Mouse (Mus musculus): ENCODE data around the gene Ces1h.
"Not testable (repeated sequence)": the region's sequence is repeated elsewhere in the genome, so short reads cannot be mapped to it uniquely, and the experiment has no call there.

Gene Ces1h

DNA sequence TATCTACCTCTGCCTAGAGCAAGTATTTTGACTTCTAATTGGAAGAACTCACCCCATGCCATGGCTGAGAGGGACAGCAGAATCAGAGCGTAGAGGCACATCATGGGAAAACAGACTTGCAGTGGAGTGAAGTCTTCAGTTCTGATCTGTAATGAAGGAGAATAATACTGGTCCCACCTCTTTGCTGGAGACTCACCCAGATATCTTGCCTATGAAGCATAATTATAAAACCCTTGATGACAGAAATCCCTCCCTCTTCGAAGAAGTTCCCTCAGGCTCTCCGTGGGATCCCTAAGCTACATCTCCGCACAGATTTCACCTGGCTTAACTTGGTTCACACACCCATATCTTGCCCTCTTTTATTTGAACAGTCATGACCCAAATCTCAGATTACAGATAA is at the start of gene Ces1h:
Ces1h (minus strand) TSS at position 101 of the 400 bp plus-strand sequence.
- DNase-seq: no peak

- no peak for DNase-seq
Measured at GRCm38 (mm10) chr8:93427195-93427594, 47.7 kb upstream of the Ces1h start.

DNA sequence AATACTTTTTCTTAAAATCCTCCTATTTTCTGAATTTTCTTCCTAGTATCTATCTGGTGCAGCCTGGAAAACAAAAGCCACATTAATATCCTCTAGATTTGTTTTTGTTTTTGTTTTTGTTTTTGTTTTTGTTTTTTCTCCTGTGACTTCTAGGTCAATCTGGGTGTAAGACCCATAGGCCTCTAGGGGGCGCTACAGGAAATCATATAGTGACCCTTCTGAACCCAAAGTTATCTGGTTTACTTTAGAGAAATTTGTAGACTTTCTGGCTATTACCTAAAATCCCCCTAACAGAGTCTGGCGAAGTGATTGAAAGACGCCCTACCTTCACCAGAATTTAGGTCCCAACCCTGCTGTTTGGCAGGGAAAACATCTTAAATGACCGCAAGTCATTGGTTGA is 35.9 kb upstream of the Ces1h start:
- peak; percentile 3 for DNase-seq

DNA sequence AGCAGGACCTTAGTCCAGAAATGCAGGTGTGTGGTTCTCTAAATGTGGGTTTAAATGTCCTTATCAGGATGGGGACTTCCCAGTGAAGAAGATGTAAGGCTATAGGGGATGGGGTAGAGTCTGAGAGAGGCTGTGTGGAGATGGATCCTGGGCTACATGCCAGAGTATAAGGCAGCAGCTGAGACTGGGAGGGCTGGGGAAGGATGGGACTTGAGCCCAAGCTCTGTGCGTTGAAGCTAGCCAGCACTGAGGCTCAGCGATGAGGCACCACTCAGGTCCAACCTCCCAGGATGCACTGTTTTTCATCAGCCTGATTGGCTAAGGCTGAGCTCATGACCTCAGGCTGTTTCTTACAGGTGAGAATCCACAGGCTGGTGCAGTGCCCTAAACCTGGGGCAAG is 29.3 kb upstream of the Ces1h start:
- no peak for DNase-seq

DNA sequence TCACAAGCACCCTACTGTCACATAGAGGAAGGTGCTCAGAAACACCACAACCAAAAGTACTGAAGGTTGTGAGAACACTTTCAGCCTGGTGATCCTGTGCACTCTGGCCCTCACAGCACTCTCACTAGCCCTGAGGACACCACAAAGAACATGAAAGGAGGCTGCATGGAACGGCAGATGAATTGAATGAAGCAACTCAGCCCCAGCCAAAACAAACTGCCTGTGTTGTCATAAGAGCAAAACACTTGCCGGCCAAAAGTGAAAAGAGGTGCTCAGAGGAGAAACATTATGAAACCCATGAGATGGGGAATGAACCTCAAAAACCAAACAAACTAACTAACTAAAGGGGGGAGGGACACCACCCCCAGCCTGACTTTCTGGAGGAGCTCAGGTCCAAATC is 20.2 kb upstream of the Ces1h start:
- no peak for DNase-seq

GRCm38 (mm10) chr8:93398044-93398443 is 18.5 kb upstream of the Ces1h start:
- peak; percentile 16 for DNase-seq

GRCm38 (mm10) chr8:93394079-93394619 is 14.6 kb upstream of the Ces1h start:
- not testable (repeated sequence) for DNase-seq

- DNase-seq: no peak
Measured at GRCm38 (mm10) chr8:93369481-93369880, 10.0 kb downstream of the Ces1h start.

DNA sequence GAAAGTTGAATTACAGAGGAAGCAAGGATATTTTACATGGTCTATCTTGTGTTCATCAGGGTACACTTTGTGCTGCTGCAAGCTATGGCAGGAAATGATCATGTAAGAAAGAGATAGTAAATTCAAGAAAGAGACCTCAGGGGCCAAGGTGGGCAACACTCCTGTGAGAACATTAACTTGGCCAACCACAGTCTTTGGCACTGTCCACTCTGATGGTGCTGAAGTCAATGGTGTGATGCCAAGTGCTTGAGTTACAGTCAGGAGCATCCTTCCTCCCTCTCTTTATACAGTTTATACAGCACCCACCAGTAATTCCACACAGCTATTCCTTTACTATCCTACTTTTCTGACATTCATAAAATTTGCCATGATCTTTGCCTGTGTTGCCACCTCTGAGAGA is 19.4 kb downstream of the Ces1h start:
- peak; percentile 36 for DNase-seq

- DNase-seq: no peak
Measured at GRCm38 (mm10) chr8:93339531-93339930, 40.0 kb downstream of the Ces1h start.

GRCm38 (mm10) chr8:93337207-93337606 is 42.3 kb downstream of the Ces1h start, which contains the start of gene Ces1g:
Gene Ces1g (minus strand): TSS chr8:93337308.
- no peak for DNase-seq

DNA sequence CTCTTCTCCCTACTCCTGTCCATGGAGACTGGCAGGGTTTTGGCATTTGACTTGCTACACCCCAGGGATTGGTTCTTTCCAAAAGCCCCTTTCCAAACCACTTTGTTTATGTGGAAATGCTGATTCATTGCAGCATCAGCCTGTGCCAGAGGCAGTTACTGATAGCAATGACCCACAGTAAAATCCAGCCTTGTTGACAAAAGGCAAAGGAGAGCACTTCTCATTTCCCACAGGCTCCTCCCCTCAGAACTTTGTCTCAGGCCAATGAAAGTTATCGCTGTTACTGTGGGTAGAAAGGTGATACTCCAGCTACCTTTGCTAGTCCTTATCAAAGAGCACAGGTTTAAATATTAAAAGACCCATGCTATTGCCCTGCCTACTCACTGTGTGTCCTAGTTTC is 46.8 kb downstream of the Ces1h start:
- DNase-seq: no peak

DNA sequence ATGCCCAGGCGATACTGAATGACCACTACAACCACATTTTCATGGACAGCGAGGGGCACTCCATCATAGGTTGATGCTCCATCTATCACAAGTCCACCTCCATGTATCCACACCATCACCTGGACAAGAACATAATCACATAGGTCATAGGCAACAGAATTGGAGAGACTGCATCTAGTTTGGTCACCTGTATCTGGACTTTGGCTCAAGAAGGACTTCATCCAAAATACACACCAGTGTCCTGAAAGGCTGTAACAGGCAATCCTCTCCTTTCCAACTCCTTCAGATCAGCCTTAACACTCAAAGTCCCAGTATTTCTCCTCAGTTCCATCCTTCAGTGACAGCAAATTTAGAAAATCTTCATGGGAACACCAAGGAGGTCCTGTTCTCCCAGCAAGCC is 48.4 kb downstream of the Ces1h start:
- no peak for DNase-seq

- DNase-seq: no peak
Measured at GRCm38 (mm10) chr8:93325123-93325522, 54.4 kb downstream of the Ces1h start.

DNA sequence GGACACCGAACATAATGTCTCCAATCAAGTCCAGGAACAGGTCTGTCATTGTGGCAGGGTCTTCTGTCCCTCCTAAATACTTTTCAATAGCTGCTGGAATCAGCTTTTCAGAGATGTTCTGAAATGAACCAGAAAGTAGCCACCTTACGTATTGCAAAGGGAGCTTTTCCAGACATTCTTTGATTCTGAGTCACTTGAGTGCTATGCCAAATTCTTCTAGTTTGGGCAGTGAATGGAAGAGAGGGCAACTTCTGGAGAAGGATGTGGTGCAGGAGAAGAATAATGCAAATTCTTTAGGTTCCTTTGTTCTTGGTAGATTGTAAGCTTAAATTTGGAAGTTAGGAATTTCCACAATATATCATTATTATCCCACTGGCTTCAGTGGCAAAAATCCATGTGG is 62.5 kb downstream of the Ces1h start:
- no peak for DNase-seq

GRCm38 (mm10) chr8:93315557-93315956 is 64.0 kb downstream of the Ces1h start:
- no peak for DNase-seq
